Mouse (Mus musculus): ENCODE data around the gene 1700001P01Rik.
A peak's percentile ranks its signal among the peaks of the same experiment; 100 is the strongest.

Gene 1700001P01Rik

GRCm38 (mm10) chr11:97775808-97776496, at the start of gene 1700001P01Rik:
TSS of gene 1700001P01Rik (minus strand) at chr11:97775918.
- DNase-seq (ENCODE audit: inconsistent age in 2 of 2, low spot score in 1 of 2) = no peak

- DNase-seq (ENCODE audit: inconsistent age in 2 of 2, low spot score in 1 of 2) = peak in 1 of 2 experiments; percentile 23
Observed at GRCm38 (mm10) chr11:97825295-97825694, 49.6 kb upstream of the 1700001P01Rik start.

GRCm38 (mm10) chr11:97824895-97825294, 49.2 kb upstream of the 1700001P01Rik start:
- DNase-seq (ENCODE audit: inconsistent age in 2 of 2, low spot score in 1 of 2) = peak in 1 of 2 experiments; percentile 13

- no peak for DNase-seq (ENCODE audit: inconsistent age in 2 of 2, low spot score in 1 of 2)
Observed at GRCm38 (mm10) chr11:97824168-97824567, 48.5 kb upstream of the 1700001P01Rik start.

GRCm38 (mm10) chr11:97822840-97823603, 47.3 kb upstream of the 1700001P01Rik start:
- peak; percentile 30 to 55 for DNase-seq (ENCODE audit: inconsistent age in 2 of 2, low spot score in 1 of 2)

GRCm38 (mm10) chr11:97821401-97822064, 45.8 kb upstream of the 1700001P01Rik start:
- DNase-seq (ENCODE audit: inconsistent age in 2 of 2, low spot score in 1 of 2) = peak; percentile 48 to 59

GRCm38 (mm10) chr11:97820840-97821239, 45.1 kb upstream of the 1700001P01Rik start:
- peak; percentile 90 to 94 for DNase-seq (ENCODE audit: inconsistent age in 2 of 2, low spot score in 1 of 2)

- DNase-seq (ENCODE audit: inconsistent age in 2 of 2, low spot score in 1 of 2) = peak; percentile 26 to 71
Observed at GRCm38 (mm10) chr11:97819923-97820322, 44.2 kb upstream of the 1700001P01Rik start.

- DNase-seq (ENCODE audit: inconsistent age in 2 of 2, low spot score in 1 of 2) = no peak
Observed at GRCm38 (mm10) chr11:97819102-97819501, 43.4 kb upstream of the 1700001P01Rik start.

GRCm38 (mm10) chr11:97818571-97818970, 42.9 kb upstream of the 1700001P01Rik start:
- DNase-seq (ENCODE audit: inconsistent age in 2 of 2, low spot score in 1 of 2) = peak; percentile 35 to 58

GRCm38 (mm10) chr11:97818003-97818402, 42.3 kb upstream of the 1700001P01Rik start:
- DNase-seq (ENCODE audit: inconsistent age in 2 of 2, low spot score in 1 of 2) = peak; percentile 15 to 46

GRCm38 (mm10) chr11:97817379-97817778, 41.7 kb upstream of the 1700001P01Rik start:
- DNase-seq (ENCODE audit: inconsistent age in 2 of 2, low spot score in 1 of 2) = peak; percentile 64 to 82

- peak; percentile 71 to 86 for DNase-seq (ENCODE audit: inconsistent age in 2 of 2, low spot score in 1 of 2)
Observed at GRCm38 (mm10) chr11:97816916-97817315, 41.2 kb upstream of the 1700001P01Rik start.

- DNase-seq (ENCODE audit: inconsistent age in 2 of 2, low spot score in 1 of 2) = no peak
Observed at GRCm38 (mm10) chr11:97816176-97816575, 40.5 kb upstream of the 1700001P01Rik start.

- no peak for DNase-seq (ENCODE audit: inconsistent age in 2 of 2, low spot score in 1 of 2)
Observed at GRCm38 (mm10) chr11:97815736-97816135, 40.0 kb upstream of the 1700001P01Rik start.

GRCm38 (mm10) chr11:97813746-97814515, 38.2 kb upstream of the 1700001P01Rik start:
- peak in 1 of 2 experiments; percentile 24 for DNase-seq (ENCODE audit: inconsistent age in 2 of 2, low spot score in 1 of 2)

- DNase-seq (ENCODE audit: inconsistent age in 2 of 2, low spot score in 1 of 2) = no peak
Observed at GRCm38 (mm10) chr11:97813085-97813484, 37.4 kb upstream of the 1700001P01Rik start.

GRCm38 (mm10) chr11:97812491-97812921, 36.8 kb upstream of the 1700001P01Rik start:
- peak; percentile 26 to 52 for DNase-seq (ENCODE audit: inconsistent age in 2 of 2, low spot score in 1 of 2)

GRCm38 (mm10) chr11:97811569-97812362, 36.0 kb upstream of the 1700001P01Rik start:
- peak; percentile 52 to 75 for DNase-seq (ENCODE audit: inconsistent age in 2 of 2, low spot score in 1 of 2)

GRCm38 (mm10) chr11:97810970-97811369, 35.3 kb upstream of the 1700001P01Rik start:
- DNase-seq (ENCODE audit: inconsistent age in 2 of 2, low spot score in 1 of 2) = peak in 1 of 2 experiments; percentile 55

Measured in adrenal gland, adult (tissue).